Mouse (Mus musculus) heart, adult 2 months (tissue): Measurements from ENCODE around the gene Nfatc4. TPM values are rescaled to one million over a fixed set of nuclear protein-coding genes. Genes with fewer than 3 reads are reported as not detected.

Experiments
- DNase-seq, 2 experiments: peaks; one replicate each; pipeline ENCODE4 v3.0.0; 2021
- H3K27ac ChIP-seq: fragments of 200-600 bp; 2 replicates; pipeline ENCODE4 v1.8.1; 2022
- H3K27me3 ChIP-seq: fragments of 200-500 bp; 2 replicates; pipeline ENCODE4 v1.6.1; 2012; ENCODE audit warnings: mild to moderate bottlenecking, low read length, inconsistent platforms, mixed read lengths; ENCODE audit not compliant: control insufficient read depth, insufficient read depth
- H3K36me3 ChIP-seq: fragments of 200-500 bp; 2 replicates; pipeline ENCODE4 v1.6.1; 2012; ENCODE audit warnings: low read length, inconsistent platforms; ENCODE audit not compliant: control insufficient read depth, insufficient read depth
- H3K4me1 ChIP-seq: fragments of 200-500 bp; 2 replicates; pipeline ENCODE4 v1.6.1; 2011; ENCODE audit warnings: low read length; ENCODE audit not compliant: control insufficient read depth, insufficient read depth
- H3K4me3 ChIP-seq: fragments of 200-600 bp; 2 replicates; pipeline ENCODE4 v1.8.1; 2022
- H3K79me2 ChIP-seq: fragments of 200-500 bp; replicated peaks from 2 replicates; pipeline ENCODE4 v1.6.1; 2012; ENCODE audit warnings: mild to moderate bottlenecking, inconsistent platforms, low read length, moderate library complexity, mixed read lengths; ENCODE audit not compliant: control insufficient read depth, insufficient read depth
- H3K9ac ChIP-seq: fragments of 200-500 bp; 2 replicates; pipeline ENCODE4 v1.6.1; 2012; ENCODE audit warnings: low read depth, mild to moderate bottlenecking, control low read depth, inconsistent platforms, low read length, mixed read lengths
- CTCF ChIP-seq: fragments of 200-600 bp; IDR thresholded peaks from 2 replicates; pipeline ENCODE4 v1.8.1; 2022; ENCODE audit warnings: antibody characterized with exemption, mild to moderate bottlenecking, moderate library complexity
- EP300 ChIP-seq: fragments of 200-500 bp; IDR thresholded peaks from 2 replicates; pipeline ENCODE4 v1.6.1; 2011; ENCODE audit warnings: low read depth, low read length, control low read depth; ENCODE audit not compliant: insufficient read depth
- POLR2A ChIP-seq: fragments of 200-500 bp; IDR thresholded peaks from 2 replicates; pipeline ENCODE4 v1.6.1; 2011; ENCODE audit warnings: mild to moderate bottlenecking, low read depth, low read length, control low read depth; ENCODE audit not compliant: insufficient read depth
- WGBS: fragments of 180-500 bp; shearing (Covaris S2); methylation state at CpG from one replicate; pipeline ENCODE4 v1.1.7; 2018; 5-methylcytosine and 5-hydroxymethylcytosine counted together
- intact Hi-C: fragments of 180-260 bp; cut with DNase I; formaldehyde crosslinking; loops from one replicate; pipeline ENCODE4 v1.15.1; 2025
- polyA plus RNA-seq: library from polyadenylated mRNA; depleted of rRNA; stranded (reverse); fragments of >200 nt; gene quantifications from 2 replicates; pipeline ENCODE4 v1.2.3, GENCODE M21; 2012; rRNA removed
- total RNA-seq, 2 experiments: library from RNA; stranded (reverse); gene quantifications; 2 replicates each; pipeline ENCODE4 v1.2.3; 2021

Nfatc4 gene
- total and polyA plus RNA-seq, 3 experiments, result 3.6 to 6.0 (median 5.1) TPM

- Histone ChIP-seq H3K79me2 (0 out of 2 replicates have a peak, but pooled peaks cover 1% of the 10 kb centered on the region), H3K27me3 (peaks cover 2% of the 10 kb centered on the region; the same call in 1 of the 2 replicates), H3K4me3 (no peak overlapping the region), H3K4me1 (peaks cover 5% of the 10 kb centered on the region), H3K9ac (no peak overlapping the region), H3K36me3 (no peaks in the 10 kb centered on the region), H3K27ac (no peak overlapping the region)
- no peak for DNase-seq
- TF ChIP-seq POLR2A (no peak), CTCF (no peak), EP300 (no peak)
- intact Hi-C loops, result loop anchor here (10.0 kb wide), 1 partner anchor 206 kb away; the partner anchor contains the start of genes Gmpr2 and Nedd8
- WGBS, result 48% methylated on average over 8 of the region's 8 CpGs
Observed at GRCm38 (mm10) chr14:55880982-55881381, 58.0 kb downstream of the Nfatc4 start.

GRCm38 (mm10) chr14:55882171-55882641 is 59.3 kb downstream of the Nfatc4 start:
- DNase-seq, result no peak
- Histone ChIP-seq H3K27me3 (peaks cover 2% of the 10 kb centered on the region; the same call in 1 of the 2 replicates), H3K9ac (no peak overlapping the region), H3K27ac (no peak overlapping the region), H3K79me2 (0 out of 2 replicates have a peak, but pooled peaks cover 1% of the 10 kb centered on the region), H3K4me1 (peaks cover 11% of the 10 kb centered on the region), H3K36me3 (peaks cover 2% of the 10 kb centered on the region; the same call in 1 of the 2 replicates), H3K4me3 (no peak overlapping the region)
- no peak for TF ChIP-seq POLR2A
- no peak for TF ChIP-seq CTCF
- no peak for TF ChIP-seq EP300
- intact Hi-C loops, result loop anchor here (10.0 kb wide), 1 partner anchor 207 kb away; the partner anchor contains the start of genes Gmpr2 and Nedd8
- 76% methylated on average over 6 of the region's 6 CpGs for WGBS

- no peak for DNase-seq
- peaks cover 4% of the 10 kb centered on the region; the same call in 1 of the 2 replicates for H3K36me3 ChIP-seq
- H3K27me3 ChIP-seq, result no peaks in the 10 kb centered on the region
- intact Hi-C loops, result loop anchor here (10.0 kb wide), 1 partner anchor 208 kb away; the partner anchor contains the start of genes Gmpr2 and Nedd8
- 0 out of 2 replicates have a peak, but pooled peaks cover 1% of the 10 kb centered on the region for H3K79me2 ChIP-seq
- no peak for TF ChIP-seq EP300
- TF ChIP-seq CTCF, result no peak
- TF ChIP-seq POLR2A, result no peak
- no peak overlapping the region for H3K9ac ChIP-seq
- peaks cover 11% of the 10 kb centered on the region for H3K4me1 ChIP-seq
- 93% methylated on average over 13 of the region's 13 CpGs for WGBS
- no peak overlapping the region for H3K4me3 ChIP-seq
- H3K27ac ChIP-seq, result no peak overlapping the region
Observed at GRCm38 (mm10) chr14:55883149-55883661, 60.3 kb downstream of the Nfatc4 start.

Other genes starting within 250 kb of the Nfatc4 start
Only the 30 nearest of the 34 such genes appear.
- 100 to 1,000 TPM; 119 to 120 TPM for gene Psme2, start 232.0 kb upstream of the Nfatc4 start, total RNA-seq
- gene Psme2, start 232.0 kb upstream of the Nfatc4 start, polyA plus RNA-seq, result 37.3 and 56.7 TPM in 2 replicates
- 10 to 100 TPM; 27.5 to 30.9 TPM for gene Rnf31, start 231.4 kb upstream of the Nfatc4 start, total RNA-seq
- 19.7 and 24.3 TPM in 2 replicates for gene Rnf31, start 231.4 kb upstream of the Nfatc4 start, polyA plus RNA-seq
- 1 to 10 TPM; 9.7 to 9.8 TPM for gene Irf9, start 219.6 kb upstream of the Nfatc4 start, total RNA-seq
- gene Irf9, start 219.6 kb upstream of the Nfatc4 start, polyA plus RNA-seq, result 22.2 and 29.3 TPM in 2 replicates
- gene Rec8, start 205.1 kb upstream of the Nfatc4 start, total RNA-seq, result under 1 TPM in 1 of 2 experiments, not detected in 1; 0.32 TPM
- 0.12 and 0.29 TPM in 2 replicates for gene Rec8, start 205.1 kb upstream of the Nfatc4 start, polyA plus RNA-seq
- gene Ipo4, start 187.2 kb upstream of the Nfatc4 start, total RNA-seq, result 10 to 100 TPM; 51.3 to 64.1 TPM
- gene Ipo4, start 187.2 kb upstream of the Nfatc4 start, polyA plus RNA-seq, result 68.2 and 68.9 TPM in 2 replicates
- gene Gm49378, start 185.2 kb upstream of the Nfatc4 start, total RNA-seq, result 1 to 10 TPM; 2.5 to 3.8 TPM
- gene Gm49378, start 185.2 kb upstream of the Nfatc4 start, polyA plus RNA-seq, result 3.5 and 5.0 TPM in 2 replicates
- 10 to 100 TPM; 39.4 to 40.6 TPM for gene Tm9sf1, start 179.3 kb upstream of the Nfatc4 start, total RNA-seq
- 50.6 and 63.0 TPM in 2 replicates for gene Tm9sf1, start 179.3 kb upstream of the Nfatc4 start, polyA plus RNA-seq
- under 1 TPM; 0.34 to 0.47 TPM for gene Tssk4, start 173.0 kb upstream of the Nfatc4 start, total RNA-seq
- 0.55 and 0.61 TPM in 2 replicates for gene Tssk4, start 173.0 kb upstream of the Nfatc4 start, polyA plus RNA-seq
- 10 to 100 TPM; 45.3 to 49.1 TPM for gene Mdp1, start 162.6 kb upstream of the Nfatc4 start, total RNA-seq
- 35.7 and 54.9 TPM in 2 replicates for gene Mdp1, start 162.6 kb upstream of the Nfatc4 start, polyA plus RNA-seq
- gene Gmpr2, start 151.2 kb upstream of the Nfatc4 start, total RNA-seq, result 1 to 10 TPM; 8.1 to 9.0 TPM
- gene Gmpr2, start 151.2 kb upstream of the Nfatc4 start, polyA plus RNA-seq, result 11.8 and 18.2 TPM in 2 replicates
- gene Nedd8, start 151.0 kb upstream of the Nfatc4 start, total RNA-seq, result 100 to 1,000 TPM; 242 to 262 TPM
- gene Nedd8, start 151.0 kb upstream of the Nfatc4 start, polyA plus RNA-seq, result 265 and 340 TPM in 2 replicates
- gene Tinf2, start 141.3 kb upstream of the Nfatc4 start, total RNA-seq, result 10 to 100 TPM; 12.6 to 12.8 TPM
- 7.6 and 8.5 TPM in 2 replicates for gene Tinf2, start 141.3 kb upstream of the Nfatc4 start, polyA plus RNA-seq
- under 1 TPM; 0.16 to 0.43 TPM for gene Tgm1, start 109.2 kb upstream of the Nfatc4 start, total RNA-seq
- gene Tgm1, start 109.2 kb upstream of the Nfatc4 start, polyA plus RNA-seq, result 0.31 and 0.41 TPM in 2 replicates
- gene Rabggta, start 100.9 kb upstream of the Nfatc4 start, total RNA-seq, result 10 to 100 TPM; 12.5 to 13.0 TPM
- 26.3 and 32.2 TPM in 2 replicates for gene Rabggta, start 100.9 kb upstream of the Nfatc4 start, polyA plus RNA-seq
- gene Dhrs1, start 77.5 kb upstream of the Nfatc4 start, total RNA-seq, result 10 to 100 TPM; 35.4 to 40.2 TPM
- 82.9 and 85.8 TPM in 2 replicates for gene Dhrs1, start 77.5 kb upstream of the Nfatc4 start, polyA plus RNA-seq
- 10 to 100 TPM; 10.1 to 11.4 TPM for gene Nop9, start 77.5 kb upstream of the Nfatc4 start, total RNA-seq
- 8.3 and 13.1 TPM in 2 replicates for gene Nop9, start 77.5 kb upstream of the Nfatc4 start, polyA plus RNA-seq
- gene Cideb, start 64.7 kb upstream of the Nfatc4 start, total RNA-seq, result under 1 TPM; 0.81 to 0.98 TPM
- gene Cideb, start 64.7 kb upstream of the Nfatc4 start, polyA plus RNA-seq, result 6.7 and 8.1 TPM in 2 replicates
- gene Ltb4r2, start 61.7 kb upstream of the Nfatc4 start, total RNA-seq, result under 1 TPM in 1 of 2 experiments, not detected in 1; 0.20 TPM
- gene Ltb4r2, start 61.7 kb upstream of the Nfatc4 start, polyA plus RNA-seq, result 0.06 and 0.20 TPM in 2 replicates
- gene Ltb4r1, start 57.2 kb upstream of the Nfatc4 start, total RNA-seq, result under 1 TPM; 0.34 to 0.36 TPM
- 0.76 TPM in 2 replicates for gene Ltb4r1, start 57.2 kb upstream of the Nfatc4 start, polyA plus RNA-seq
- 10 to 100 TPM; 16.1 to 20.3 TPM for gene Adcy4, start 39.0 kb upstream of the Nfatc4 start, total RNA-seq
- 36.5 and 40.0 TPM in 2 replicates for gene Adcy4, start 39.0 kb upstream of the Nfatc4 start, polyA plus RNA-seq
- gene Ripk3, start 34.3 kb upstream of the Nfatc4 start, total RNA-seq, result 1 to 10 TPM; 2.2 to 2.4 TPM
- gene Ripk3, start 34.3 kb upstream of the Nfatc4 start, polyA plus RNA-seq, result 3.5 and 4.1 TPM in 2 replicates
- 1 to 10 TPM; 6.2 to 6.8 TPM for gene Nynrin, start 30.9 kb downstream of the Nfatc4 start, total RNA-seq
- 3.5 and 3.8 TPM in 2 replicates for gene Nynrin, start 30.9 kb downstream of the Nfatc4 start, polyA plus RNA-seq
- under 1 TPM in 1 of 2 experiments, not detected in 1; 0.18 TPM for gene Cbln3, start 61.2 kb downstream of the Nfatc4 start, total RNA-seq
- 0.06 TPM in 2 replicates for gene Cbln3, start 61.2 kb downstream of the Nfatc4 start, polyA plus RNA-seq
- 10 to 100 TPM in 1 of 2 experiments, 1 to 10 TPM in 1; 8.8 to 11.6 TPM for gene Khnyn, start 61.8 kb downstream of the Nfatc4 start, total RNA-seq
- 9.3 and 13.3 TPM in 2 replicates for gene Khnyn, start 61.8 kb downstream of the Nfatc4 start, polyA plus RNA-seq
- gene Sdr39u1, start 77.1 kb downstream of the Nfatc4 start, total RNA-seq, result 100 to 1,000 TPM; 112 to 127 TPM
- 142 and 156 TPM in 2 replicates for gene Sdr39u1, start 77.1 kb downstream of the Nfatc4 start, polyA plus RNA-seq
- 1 to 10 TPM; 1.3 to 1.8 TPM for gene Cma1, start 121.5 kb downstream of the Nfatc4 start, total RNA-seq
- gene Cma1, start 121.5 kb downstream of the Nfatc4 start, polyA plus RNA-seq, result 2.1 and 2.5 TPM in 2 replicates
- gene Cma2, start 127.8 kb downstream of the Nfatc4 start, total RNA-seq, result not detected
- not detected in 2 replicates for gene Cma2, start 127.8 kb downstream of the Nfatc4 start, polyA plus RNA-seq
- gene Mcpt1, start 194.8 kb downstream of the Nfatc4 start, total RNA-seq, result not detected
- not detected in 2 replicates for gene Mcpt1, start 194.8 kb downstream of the Nfatc4 start, polyA plus RNA-seq
- not detected for gene Mcpt9, start 207.4 kb downstream of the Nfatc4 start, total RNA-seq
- not detected in 2 replicates for gene Mcpt9, start 207.4 kb downstream of the Nfatc4 start, polyA plus RNA-seq
- not detected for gene Mcpt2, start 218.9 kb downstream of the Nfatc4 start, total RNA-seq
- not detected in 2 replicates for gene Mcpt2, start 218.9 kb downstream of the Nfatc4 start, polyA plus RNA-seq